Mouse (Mus musculus) midbrain, embryonic 11.5 days (tissue): ENCODE data around the gene Polr2a. TPM values are rescaled to one million over a fixed set of nuclear protein-coding genes. Genes with fewer than 3 reads are reported as not detected.

Experiments used
- ATAC-seq: fragments of 200-750 bp; cut with Nextera tagmentation; 2 replicates; pipeline ENCODE4 v1.8.0; 2017; ENCODE audit warnings: moderate TSS enrichment, moderate library complexity; ENCODE audit not compliant: low FRiP score
- DNase-seq: peaks from one replicate; pipeline ENCODE4 v3.0.0; 2015; ENCODE audit warnings: low spot score; ENCODE audit errors: missing footprints
- H3K27ac ChIP-seq: fragments of 300-500 bp; sonication (generic); 2 replicates; pipeline ENCODE4 v1.5.1; 2014; ENCODE audit warnings: low read depth, low read length
- H3K27me3 ChIP-seq: fragments of 300-500 bp; sonication (generic); 2 replicates; pipeline ENCODE4 v1.6.1; 2014; ENCODE audit warnings: mild to moderate bottlenecking, low read length, moderate library complexity, mixed read lengths; ENCODE audit not compliant: control insufficient read depth, insufficient read depth
- H3K36me3 ChIP-seq: fragments of 300-500 bp; sonication (generic); 2 replicates; pipeline ENCODE4 v1.6.1; 2014; ENCODE audit warnings: mild to moderate bottlenecking, low read length, moderate library complexity, mixed read lengths; ENCODE audit not compliant: control insufficient read depth, insufficient read depth
- H3K4me1 ChIP-seq: fragments of 300-500 bp; sonication (generic); 2 replicates; pipeline ENCODE4 v1.6.1; 2014; ENCODE audit warnings: low read length; ENCODE audit not compliant: control insufficient read depth, insufficient read depth
- H3K4me2 ChIP-seq: fragments of 300-500 bp; sonication (generic); 2 replicates; pipeline ENCODE4 v1.6.1; 2014; ENCODE audit warnings: mild to moderate bottlenecking, moderate library complexity
- H3K4me3 ChIP-seq: fragments of 300-500 bp; sonication (generic); 2 replicates; pipeline ENCODE4 v1.5.1; 2014; ENCODE audit warnings: low read depth, low read length
- H3K9ac ChIP-seq: fragments of 300-500 bp; sonication (generic); 2 replicates; pipeline ENCODE4 v1.6.1; 2014; ENCODE audit warnings: low read length
- H3K9me3 ChIP-seq: fragments of 300-500 bp; sonication (generic); 2 replicates; pipeline ENCODE4 v1.6.1; 2016; ENCODE audit warnings: low read length; ENCODE audit not compliant: control insufficient read depth
- WGBS: fragments of 180-500 bp; shearing (Covaris S2); extraction: QIAGEN DNeasy Blood & Tissue Kit; methylation state at CpG from one replicate; pipeline ENCODE4 v1.1.7; 2014; 5-methylcytosine and 5-hydroxymethylcytosine counted together
- polyA plus RNA-seq: library from polyadenylated mRNA; unstranded; fragments of >200 nt; fragmentation: Nextera tagmentation; extraction: Ambion mirVana; gene quantifications from 2 replicates; pipeline ENCODE4 v1.2.1, GENCODE M21; 2014

The Polr2a gene
- polyA plus RNA-seq, 1 experiment from 2014 or later = 54.1 TPM

DNA sequence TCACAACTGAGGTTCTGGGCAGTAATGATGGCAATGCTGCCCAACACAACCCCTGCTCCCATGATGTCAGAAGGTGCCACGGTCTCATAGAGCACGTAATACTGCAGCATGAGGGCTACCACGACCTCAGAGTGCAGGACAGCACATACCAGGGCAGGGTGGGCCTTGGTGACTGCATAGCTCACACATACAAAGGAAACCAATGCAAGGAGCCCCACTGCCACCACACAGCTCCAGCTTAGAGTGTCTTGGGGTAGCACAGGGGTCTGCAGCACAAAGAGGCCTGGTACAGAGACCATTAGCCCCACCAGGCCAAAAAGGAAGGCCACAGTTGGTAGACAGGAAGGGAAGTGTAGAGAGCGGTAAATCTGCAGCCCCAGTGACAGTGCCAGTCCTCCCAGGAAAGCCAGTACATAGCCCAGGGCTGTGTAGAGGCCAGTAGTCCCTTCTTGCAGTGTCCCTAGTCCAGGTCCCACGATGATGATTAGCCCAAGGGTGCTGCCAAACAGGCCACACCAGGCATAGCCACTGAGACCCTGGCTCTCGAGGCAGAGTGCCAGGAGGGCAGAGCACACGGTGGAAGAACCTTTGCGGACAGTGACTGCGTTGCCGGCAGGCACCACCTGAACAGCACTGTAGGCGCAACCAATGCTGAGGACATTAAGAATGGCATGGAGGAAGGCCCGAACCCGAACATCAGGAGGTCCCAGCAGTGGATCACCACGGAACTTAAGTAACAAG, 1.9 kb upstream of the Polr2a start:
- Histone ChIP-seq H3K27ac (peak overlapping the region; percentile 98), H3K4me3 (no peak overlapping the region), H3K4me2 (peak overlapping the region; percentile 81), H3K9ac (peak overlapping the region; percentile 62), H3K27me3 (no peaks in the 10 kb centered on the region), H3K9me3 (no peaks in the 10 kb centered on the region), H3K36me3 (no peaks in the 10 kb centered on the region), H3K4me1 (peaks cover 33% of the 10 kb centered on the region)
- ATAC-seq (no peak), DNase-seq (no peak)
- 81% methylated on average over 14 of the region's 14 CpGs for WGBS

GRCm38 (mm10) chr11:69758971-69759721, 709 bp upstream of the Polr2a start:
- peak overlapping the region; percentile 98 for H3K27ac ChIP-seq
- peak overlapping the region; percentile 90 for H3K9ac ChIP-seq
- DNase-seq (peak; percentile 98), ATAC-seq (peak; percentile 89)
- WGBS = 0% methylated on average over 37 of the region's 37 CpGs
- H3K36me3 ChIP-seq = no peaks in the 10 kb centered on the region
- peak overlapping the region; percentile 81 for H3K4me2 ChIP-seq
- peaks cover 33% of the 10 kb centered on the region for H3K4me1 ChIP-seq
- no peaks in the 10 kb centered on the region for H3K9me3 ChIP-seq
- no peaks in the 10 kb centered on the region for H3K27me3 ChIP-seq
- peak overlapping the region; percentile 48 for H3K4me3 ChIP-seq

GRCm38 (mm10) chr11:69758090-69758456, 364 bp downstream of the Polr2a start:
- WGBS = 0% methylated on average over 26 of the region's 26 CpGs
- DNase-seq (peak; percentile 99), ATAC-seq (peak; percentile 87)
- no peaks in the 10 kb centered on the region for H3K27me3 ChIP-seq
- peak overlapping the region; percentile 81 for H3K4me2 ChIP-seq
- H3K27ac ChIP-seq = peak overlapping the region; percentile 98
- H3K4me3 ChIP-seq = peak overlapping the region; percentile 48
- no peaks in the 10 kb centered on the region for H3K36me3 ChIP-seq
- no peaks in the 10 kb centered on the region for H3K9me3 ChIP-seq
- H3K4me1 ChIP-seq = peaks cover 33% of the 10 kb centered on the region
- peak overlapping the region; percentile 90 for H3K9ac ChIP-seq

DNA sequence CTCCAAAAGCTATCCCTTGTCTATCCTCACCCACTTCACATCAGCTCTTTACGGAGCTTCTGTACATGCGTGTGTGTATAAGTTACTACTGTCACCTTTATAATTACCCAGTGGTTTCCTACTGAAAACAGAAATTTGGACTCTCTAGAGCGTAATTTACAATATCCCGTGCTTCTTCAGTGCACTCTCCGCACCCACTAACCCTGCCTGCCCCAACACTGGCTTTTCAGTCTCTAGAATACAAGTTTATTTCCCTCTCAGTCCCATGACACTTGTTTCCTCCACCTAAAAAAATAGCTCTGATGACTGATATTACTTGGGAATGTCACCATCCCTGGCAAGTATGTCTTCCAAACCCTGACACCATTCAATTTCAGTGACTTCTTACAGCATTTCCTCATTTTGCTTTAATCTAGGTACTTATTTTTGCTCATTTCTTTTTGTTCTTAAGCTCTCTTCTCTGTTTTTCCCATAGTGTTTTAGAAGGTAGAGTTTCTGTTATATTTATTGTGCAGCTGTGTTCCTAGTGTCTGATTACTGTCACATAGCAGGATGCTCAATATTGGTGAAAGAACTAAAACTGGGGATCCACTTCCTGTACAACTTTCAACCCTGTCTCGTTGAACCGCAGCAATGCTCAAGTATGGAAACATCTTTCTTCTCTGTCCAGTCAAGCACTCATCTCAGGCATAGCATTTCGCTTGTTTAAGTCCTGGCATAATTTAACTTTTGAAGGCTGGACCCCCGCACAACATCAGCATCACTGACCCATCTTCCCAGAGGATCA, 941 bp downstream of the Polr2a start:
- peak overlapping the region; percentile 90 for H3K9ac ChIP-seq
- peak overlapping the region; percentile 48 for H3K4me3 ChIP-seq
- 46% methylated on average over 9 of the region's 9 CpGs for WGBS
- DNase-seq (no peak), ATAC-seq (no peak)
- H3K4me2 ChIP-seq = peak overlapping the region; percentile 81
- peaks cover 33% of the 10 kb centered on the region for H3K4me1 ChIP-seq
- no peaks in the 10 kb centered on the region for H3K36me3 ChIP-seq
- H3K9me3 ChIP-seq = no peaks in the 10 kb centered on the region
- peak overlapping the region; percentile 98; the same call in 1 of the 2 replicates for H3K27ac ChIP-seq
- no peaks in the 10 kb centered on the region for H3K27me3 ChIP-seq

DNA sequence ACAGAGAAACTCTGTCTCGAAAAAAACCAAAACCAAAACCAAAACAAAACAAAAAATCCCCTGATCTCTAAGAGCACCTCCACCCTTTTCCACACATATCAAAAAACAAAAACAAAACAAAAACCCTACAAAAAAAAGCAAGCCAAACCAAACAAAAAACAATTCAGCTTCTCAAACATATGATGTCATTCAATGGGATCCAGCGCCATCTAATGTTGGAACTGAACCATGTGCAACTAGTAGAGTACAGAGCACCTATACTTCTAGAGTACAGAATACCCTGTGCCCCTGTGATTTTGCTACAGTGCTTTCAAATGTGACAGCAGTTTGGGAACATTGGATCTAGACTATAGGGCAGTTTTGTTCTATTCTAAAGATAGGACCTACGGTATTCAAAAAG, 3.7 kb downstream of the Polr2a start:
- 0 out of 2 replicates have a peak overlapping the region, but pooled peaks have one; percentile 1 for H3K4me2 ChIP-seq

GRCm38 (mm10) chr11:69754233-69754632, 4.2 kb downstream of the Polr2a start:
- Histone ChIP-seq H3K9ac (no peak overlapping the region), H3K4me3 (no peak overlapping the region), H3K9me3 (no peaks in the 10 kb centered on the region), H3K36me3 (no peaks in the 10 kb centered on the region), H3K4me2 (no peak overlapping the region), H3K27ac (no peak overlapping the region), H3K27me3 (no peaks in the 10 kb centered on the region), H3K4me1 (peaks cover 19% of the 10 kb centered on the region)
- no peak for DNase-seq
- 92% methylated on average over 5 of the region's 5 CpGs for WGBS
- no peak for ATAC-seq

More for the DNA sequence above, 3.7 kb downstream of the Polr2a start:
- H3K27ac ChIP-seq = no peak overlapping the region
- H3K4me1 ChIP-seq = peaks cover 22% of the 10 kb centered on the region
- no peaks in the 10 kb centered on the region for H3K27me3 ChIP-seq
- H3K4me3 ChIP-seq = no peak overlapping the region
- no peaks in the 10 kb centered on the region for H3K9me3 ChIP-seq
- DNase-seq (no peak), ATAC-seq (no peak)
- 64% methylated on average over 3 of the region's 3 CpGs for WGBS
- H3K9ac ChIP-seq = no peak overlapping the region
- H3K36me3 ChIP-seq = no peaks in the 10 kb centered on the region

DNA sequence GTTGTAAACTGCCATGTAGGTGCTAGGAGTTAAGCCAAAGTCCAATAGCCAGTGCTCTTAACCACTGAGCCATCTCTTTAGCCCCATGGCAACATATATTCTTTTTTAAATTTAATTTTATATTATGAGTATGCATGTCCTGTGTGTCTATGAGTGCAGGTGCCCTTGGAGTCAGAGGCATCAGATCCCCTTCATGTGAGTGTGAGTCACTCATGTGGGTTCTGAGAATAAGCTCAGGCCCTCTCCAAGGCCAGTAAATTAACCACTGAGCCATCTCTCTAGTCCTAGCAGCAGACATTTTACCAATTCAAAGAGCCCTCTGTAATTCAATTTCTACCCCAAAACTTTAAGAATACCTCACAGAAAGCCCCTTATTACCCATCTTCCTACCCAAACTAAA, 5.8 kb downstream of the Polr2a start:
- peaks cover 19% of the 10 kb centered on the region for H3K4me1 ChIP-seq
- peak overlapping the region; percentile 21 for H3K9ac ChIP-seq
- H3K4me3 ChIP-seq = no peak overlapping the region
- H3K36me3 ChIP-seq = no peaks in the 10 kb centered on the region
- ATAC-seq = no peak
- no peaks in the 10 kb centered on the region for H3K9me3 ChIP-seq
- no peak for DNase-seq
- no peak overlapping the region for H3K4me2 ChIP-seq
- no peaks in the 10 kb centered on the region for H3K27me3 ChIP-seq
- no peak overlapping the region for H3K27ac ChIP-seq

DNA sequence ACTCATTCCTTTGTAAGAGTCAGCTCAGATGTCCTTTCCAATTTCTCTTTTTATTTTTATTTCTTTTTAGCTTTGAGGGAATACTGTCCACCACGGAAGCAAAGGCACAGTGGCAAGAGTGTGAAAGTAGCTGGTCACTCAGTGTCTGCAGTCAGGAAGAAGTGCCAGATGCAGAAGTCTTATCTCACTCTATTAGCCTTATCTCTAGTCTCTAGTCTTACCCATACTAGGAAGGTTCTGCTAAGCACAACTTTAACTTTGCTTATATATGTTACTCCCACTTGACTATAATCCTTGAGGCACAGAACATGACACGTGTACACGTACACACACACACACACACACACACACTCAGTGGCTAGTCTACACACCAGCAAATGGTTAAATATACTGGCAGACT, 6.8 kb downstream of the Polr2a start:
- Histone ChIP-seq H3K27ac (no peak overlapping the region), H3K9ac (no peak overlapping the region), H3K4me2 (no peak overlapping the region), H3K27me3 (no peaks in the 10 kb centered on the region), H3K4me1 (peaks cover 11% of the 10 kb centered on the region), H3K9me3 (no peaks in the 10 kb centered on the region), H3K4me3 (no peak overlapping the region), H3K36me3 (peaks cover 4% of the 10 kb centered on the region; the same call in 1 of the 2 replicates)
- DNase-seq (no peak), ATAC-seq (no peak)
- WGBS = 87% methylated on average over 3 of the region's 3 CpGs
